Mouse (Mus musculus): ENCODE data around the gene Slc35f3. TPM values are rescaled to one million over a fixed set of nuclear protein-coding genes. Genes with fewer than 3 reads are reported as not detected.

The Slc35f3 gene
- polyA plus RNA-seq, 1 experiment from 2014 or later, result 0.08 TPM

DNA sequence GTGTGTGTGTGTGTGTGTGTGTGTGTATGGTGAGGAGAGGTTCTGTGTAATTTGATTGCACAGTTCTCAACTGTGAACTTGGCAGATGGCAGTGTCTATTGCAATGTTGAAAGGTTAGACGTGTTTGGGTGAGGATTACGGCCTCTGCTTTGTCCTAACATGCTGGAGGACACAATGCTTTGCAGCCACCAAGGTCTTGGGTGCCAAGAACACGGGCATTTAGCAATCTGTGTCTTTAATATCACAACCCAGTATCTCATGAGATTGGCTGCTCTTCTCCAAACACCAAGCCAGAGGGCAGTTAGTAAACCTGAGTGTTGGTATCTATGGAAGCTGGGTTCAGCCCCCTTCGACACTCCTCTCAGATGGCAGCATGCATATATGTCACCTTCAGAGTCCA, 22.5 kb upstream of the Slc35f3 start:
- H3K27me3 ChIP-seq (replicated peaks), result no peaks in the 10 kb centered on the region; the same call in 1 of the 2 replicates

GRCm38 (mm10) chr8:126291951-126292350, 6.4 kb upstream of the Slc35f3 start:
- Histone ChIP-seq H3K27me3 (replicated peaks) (peaks cover 33% of the 10 kb centered on the region), H3K4me2 (no peak overlapping the region), H3K9ac (no peak overlapping the region), H3K36me3 (no peaks in the 10 kb centered on the region), H3K4me3 (no peak overlapping the region), H3K4me1 (replicated peaks) (no peaks in the 10 kb centered on the region), H3K9me3 (replicated peaks) (no peaks in the 10 kb centered on the region), H3K27ac (ENCODE audit: poor library complexity, severe bottlenecking) (no peak overlapping the region)
- ATAC-seq (ENCODE audit: insufficient number of reproducible peaks, low FRiP score), result no peak
- WGBS, result 67% methylated on average over 10 of the region's 10 CpGs

More for the DNA sequence above, 22.5 kb upstream of the Slc35f3 start:
- Histone ChIP-seq H3K27ac (ENCODE audit: poor library complexity, severe bottlenecking) (no peak overlapping the region), H3K4me3 (no peak overlapping the region), H3K9me3 (replicated peaks) (no peaks in the 10 kb centered on the region), H3K4me2 (no peak overlapping the region), H3K4me1 (replicated peaks) (no peaks in the 10 kb centered on the region), H3K36me3 (no peaks in the 10 kb centered on the region), H3K9ac (no peak overlapping the region)
- ATAC-seq (ENCODE audit: insufficient number of reproducible peaks, low FRiP score), result no peak
- 69% methylated on average over 4 of the region's 4 CpGs for WGBS

- Histone ChIP-seq H3K9me3 (replicated peaks) (no peaks in the 10 kb centered on the region), H3K9ac (no peak overlapping the region), H3K27me3 (replicated peaks) (peaks cover 55% of the 10 kb centered on the region), H3K4me1 (replicated peaks) (peaks cover 11% of the 10 kb centered on the region), H3K36me3 (no peaks in the 10 kb centered on the region), H3K4me3 (no peak overlapping the region), H3K4me2 (no peak overlapping the region), H3K27ac (ENCODE audit: poor library complexity, severe bottlenecking) (no peak overlapping the region)
- no peak for ATAC-seq (ENCODE audit: insufficient number of reproducible peaks, low FRiP score)
- WGBS, result 32% methylated on average over 1 of the region's 1 CpGs
Measured at GRCm38 (mm10) chr8:126297284-126297845, 993 bp upstream of the Slc35f3 start.

DNA sequence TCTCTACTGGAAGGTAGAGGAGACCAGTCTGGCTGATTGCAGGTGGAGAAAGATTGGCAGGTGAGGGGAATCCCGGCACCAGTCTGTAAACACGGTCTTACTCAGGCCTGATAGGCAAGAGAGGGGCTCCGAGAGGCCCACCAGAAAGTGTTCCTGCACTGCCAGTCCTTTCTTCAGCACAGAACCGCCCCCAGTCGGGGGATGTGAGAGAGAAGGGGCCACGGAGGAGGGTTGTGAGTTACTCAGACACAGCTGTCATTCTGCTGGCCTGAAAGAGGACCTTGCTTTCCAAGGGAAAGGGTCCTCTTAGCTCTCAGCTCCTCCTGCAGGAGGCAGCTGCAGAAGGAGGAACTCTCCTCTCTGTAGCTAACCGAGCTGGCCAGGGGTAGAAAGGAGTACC, 975 bp downstream of the Slc35f3 start:
- Histone ChIP-seq H3K9me3 (replicated peaks) (no peaks in the 10 kb centered on the region), H3K4me1 (replicated peaks) (peaks cover 11% of the 10 kb centered on the region), H3K4me3 (no peak overlapping the region), H3K27me3 (replicated peaks) (peaks cover 48% of the 10 kb centered on the region), H3K4me2 (peak overlapping the region; percentile 84), H3K9ac (no peak overlapping the region), H3K27ac (ENCODE audit: poor library complexity, severe bottlenecking) (no peak overlapping the region), H3K36me3 (no peaks in the 10 kb centered on the region)
- WGBS, result 16% methylated on average over 7 of the region's 7 CpGs
- ATAC-seq (ENCODE audit: insufficient number of reproducible peaks, low FRiP score), result no peak

GRCm38 (mm10) chr8:126300350-126300749, 2.0 kb downstream of the Slc35f3 start:
- Histone ChIP-seq H3K36me3 (no peaks in the 10 kb centered on the region), H3K27me3 (replicated peaks) (peaks cover 48% of the 10 kb centered on the region), H3K9me3 (replicated peaks) (no peaks in the 10 kb centered on the region), H3K27ac (ENCODE audit: poor library complexity, severe bottlenecking) (no peak overlapping the region), H3K4me2 (no peak overlapping the region), H3K9ac (no peak overlapping the region), H3K4me1 (replicated peaks) (peaks cover 11% of the 10 kb centered on the region), H3K4me3 (no peak overlapping the region)
- 74% methylated on average over 5 of the region's 5 CpGs for WGBS
- ATAC-seq (ENCODE audit: insufficient number of reproducible peaks, low FRiP score), result no peak

- Histone ChIP-seq H3K27me3 (replicated peaks) (peaks cover 42% of the 10 kb centered on the region), H3K36me3 (no peaks in the 10 kb centered on the region), H3K9me3 (replicated peaks) (no peaks in the 10 kb centered on the region), H3K9ac (no peak overlapping the region), H3K4me1 (replicated peaks) (peaks cover 11% of the 10 kb centered on the region), H3K27ac (ENCODE audit: poor library complexity, severe bottlenecking) (no peak overlapping the region), H3K4me2 (no peak overlapping the region), H3K4me3 (no peak overlapping the region)
- ATAC-seq (ENCODE audit: insufficient number of reproducible peaks, low FRiP score), result no peak
- WGBS, result 83% methylated on average over 6 of the region's 6 CpGs
Measured at GRCm38 (mm10) chr8:126301580-126301979, 3.2 kb downstream of the Slc35f3 start.

DNA sequence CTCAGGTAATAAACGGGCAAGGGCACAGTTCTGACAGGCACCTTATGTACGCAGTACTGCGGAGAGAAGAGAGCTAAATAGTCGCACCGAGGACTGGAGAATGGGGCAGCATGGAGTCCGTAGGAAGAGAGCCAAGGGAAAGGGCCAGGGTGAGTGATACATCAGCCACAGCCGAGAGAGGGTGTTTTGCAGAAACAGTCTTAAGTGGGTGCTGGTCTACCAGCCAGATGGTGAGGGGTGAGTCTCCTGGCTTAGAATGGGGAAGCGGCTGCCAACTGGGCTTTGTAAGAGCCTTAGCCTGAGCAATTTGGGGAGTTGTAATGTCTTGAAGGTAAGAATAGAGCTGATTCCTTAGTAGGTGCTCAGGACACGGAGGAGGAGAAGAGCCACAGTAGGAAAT, 8.8 kb downstream of the Slc35f3 start:
- no peak overlapping the region for H3K4me2 ChIP-seq
- no peaks in the 10 kb centered on the region for H3K36me3 ChIP-seq
- no peaks in the 10 kb centered on the region for H3K4me1 ChIP-seq (replicated peaks)
- H3K9me3 ChIP-seq (replicated peaks), result 0 out of 2 replicates have a peak, but pooled peaks cover 4% of the 10 kb centered on the region
- no peaks in the 10 kb centered on the region for H3K27me3 ChIP-seq (replicated peaks)
- H3K9ac ChIP-seq, result no peak overlapping the region
- H3K27ac ChIP-seq (ENCODE audit: poor library complexity, severe bottlenecking), result no peak overlapping the region
- 76% methylated on average over 9 of the region's 9 CpGs for WGBS
- no peak for ATAC-seq (ENCODE audit: insufficient number of reproducible peaks, low FRiP score)
- H3K4me3 ChIP-seq, result no peak overlapping the region

- Histone ChIP-seq H3K4me1 (replicated peaks) (no peaks in the 10 kb centered on the region), H3K9me3 (replicated peaks) (0 out of 2 replicates have a peak, but pooled peaks cover 4% of the 10 kb centered on the region), H3K27me3 (replicated peaks) (no peaks in the 10 kb centered on the region), H3K9ac (no peak overlapping the region), H3K4me2 (no peak overlapping the region), H3K4me3 (no peak overlapping the region), H3K27ac (ENCODE audit: poor library complexity, severe bottlenecking) (no peak overlapping the region), H3K36me3 (no peaks in the 10 kb centered on the region)
- ATAC-seq (ENCODE audit: insufficient number of reproducible peaks, low FRiP score), result peak; percentile 36; the same call in 1 of the 2 replicates
- 12% methylated on average over 1 of the region's 1 CpGs for WGBS
Measured at GRCm38 (mm10) chr8:126309015-126309414, 10.7 kb downstream of the Slc35f3 start.

GRCm38 (mm10) chr8:126324931-126325330, 26.6 kb downstream of the Slc35f3 start:
- no peak overlapping the region for H3K9ac ChIP-seq
- 56% methylated on average over 2 of the region's 2 CpGs for WGBS
- H3K4me2 ChIP-seq, result no peak overlapping the region
- peaks cover 6% of the 10 kb centered on the region for H3K9me3 ChIP-seq (replicated peaks)
- ATAC-seq (ENCODE audit: insufficient number of reproducible peaks, low FRiP score), result no peak
- no peaks in the 10 kb centered on the region for H3K27me3 ChIP-seq (replicated peaks)
- no peaks in the 10 kb centered on the region for H3K36me3 ChIP-seq
- H3K4me3 ChIP-seq, result no peak overlapping the region
- no peaks in the 10 kb centered on the region for H3K4me1 ChIP-seq (replicated peaks)
- no peak overlapping the region for H3K27ac ChIP-seq (ENCODE audit: poor library complexity, severe bottlenecking)

GRCm38 (mm10) chr8:126326136-126326535, 27.8 kb downstream of the Slc35f3 start:
- Histone ChIP-seq H3K9me3 (replicated peaks) (peaks cover 8% of the 10 kb centered on the region), H3K4me2 (no peak overlapping the region), H3K27me3 (replicated peaks) (no peaks in the 10 kb centered on the region), H3K4me1 (replicated peaks) (no peaks in the 10 kb centered on the region), H3K36me3 (no peaks in the 10 kb centered on the region), H3K9ac (no peak overlapping the region), H3K27ac (ENCODE audit: poor library complexity, severe bottlenecking) (no peak overlapping the region), H3K4me3 (no peak overlapping the region)
- WGBS, result 55% methylated on average over 1 of the region's 1 CpGs
- no peak for ATAC-seq (ENCODE audit: insufficient number of reproducible peaks, low FRiP score)

- H3K36me3 ChIP-seq, result no peaks in the 10 kb centered on the region
- no peak overlapping the region for H3K9ac ChIP-seq
- H3K4me3 ChIP-seq, result no peak overlapping the region
- no peak overlapping the region for H3K4me2 ChIP-seq
- 65% methylated on average over 8 of the region's 8 CpGs for WGBS
- no peaks in the 10 kb centered on the region for H3K27me3 ChIP-seq (replicated peaks)
- peaks cover 8% of the 10 kb centered on the region for H3K9me3 ChIP-seq (replicated peaks)
- H3K4me1 ChIP-seq (replicated peaks), result no peaks in the 10 kb centered on the region
- no peak overlapping the region for H3K27ac ChIP-seq (ENCODE audit: poor library complexity, severe bottlenecking)
- no peak for ATAC-seq (ENCODE audit: insufficient number of reproducible peaks, low FRiP score)
Measured at GRCm38 (mm10) chr8:126326731-126327130, 28.4 kb downstream of the Slc35f3 start.

GRCm38 (mm10) chr8:126327786-126328185, 29.4 kb downstream of the Slc35f3 start:
- Histone ChIP-seq H3K27me3 (replicated peaks) (no peaks in the 10 kb centered on the region), H3K4me1 (replicated peaks) (no peaks in the 10 kb centered on the region), H3K9ac (no peak overlapping the region), H3K4me2 (no peak overlapping the region), H3K4me3 (no peak overlapping the region), H3K36me3 (no peaks in the 10 kb centered on the region), H3K27ac (ENCODE audit: poor library complexity, severe bottlenecking) (no peak overlapping the region), H3K9me3 (replicated peaks) (peaks cover 8% of the 10 kb centered on the region)
- no peak for ATAC-seq (ENCODE audit: insufficient number of reproducible peaks, low FRiP score)
- WGBS, result 60% methylated on average over 5 of the region's 5 CpGs
